Mouse (Mus musculus): ENCODE data around the gene Adi1. TPM values are rescaled to one million over a fixed set of nuclear protein-coding genes. Genes with fewer than 3 reads are reported as not detected.
A peak's percentile ranks its signal among the peaks of the same experiment; 100 is the strongest.

Adi1 gene
- total RNA-seq, 1 experiment from 2014 or later, result 45.0 TPM

GRCm38 (mm10) chr12:28717066-28717465, 42.0 kb downstream of the Adi1 start:
- ATAC-seq (replicated peaks in 1 of 2; ENCODE audit: insufficient read depth in 1 of 2, low FRiP score in 2 of 2, low TSS enrichment in 1 of 2, low read depth in 1 of 2, poor library complexity in 2 of 2, severe bottlenecking in 2 of 2), result no peak

- ATAC-seq (replicated peaks in 1 of 2; ENCODE audit: insufficient read depth in 1 of 2, low FRiP score in 2 of 2, low TSS enrichment in 1 of 2, low read depth in 1 of 2, poor library complexity in 2 of 2, severe bottlenecking in 2 of 2), result no peak
These were observed 43.1 kb downstream of the Adi1 start for GRCm38 (mm10) chr12:28718106-28718505.

GRCm38 (mm10) chr12:28724366-28724765, 49.3 kb downstream of the Adi1 start:
- ATAC-seq (replicated peaks in 1 of 2; ENCODE audit: insufficient read depth in 1 of 2, low FRiP score in 2 of 2, low TSS enrichment in 1 of 2, low read depth in 1 of 2, poor library complexity in 2 of 2, severe bottlenecking in 2 of 2), result no peak

GRCm38 (mm10) chr12:28726204-28726603, 51.2 kb downstream of the Adi1 start:
- no peak for ATAC-seq (replicated peaks in 1 of 2; ENCODE audit: insufficient read depth in 1 of 2, low FRiP score in 2 of 2, low TSS enrichment in 1 of 2, low read depth in 1 of 2, poor library complexity in 2 of 2, severe bottlenecking in 2 of 2)

- ATAC-seq (replicated peaks in 1 of 2; ENCODE audit: insufficient read depth in 1 of 2, low FRiP score in 2 of 2, low TSS enrichment in 1 of 2, low read depth in 1 of 2, poor library complexity in 2 of 2, severe bottlenecking in 2 of 2), result 0 out of 4 replicates have a peak, but pooled peaks of 1 of the 2 experiments have one; percentile 32
These were observed 52.0 kb downstream of the Adi1 start for GRCm38 (mm10) chr12:28727061-28727460.

Other genes with a start within 250 kb of the Adi1 start
- gene Dcdc2c, start 122.8 kb upstream of the Adi1 start, total RNA-seq (2017), result not detected in 2 replicates
- gene Allc, start 92.7 kb upstream of the Adi1 start, total RNA-seq (2017), result not detected in 2 replicates
- gene Colec11, start 51.9 kb upstream of the Adi1 start, total RNA-seq (2017), result not detected in 2 replicates
- gene Rps7, start 39.3 kb upstream of the Adi1 start, total RNA-seq (2017), result 4,313 and 6,295 TPM in 2 replicates
- gene Rnaseh1, start 25.6 kb upstream of the Adi1 start, total RNA-seq (2017), result 25.5 and 26.0 TPM in 2 replicates
- 51.4 and 57.8 TPM in 2 replicates for gene Trappc12, start 75.2 kb downstream of the Adi1 start, total RNA-seq (2017)
- 18.7 and 25.6 TPM in 2 replicates for gene Eipr1, start 76.6 kb downstream of the Adi1 start, total RNA-seq (2017)

Measured in hematopoietic stem cell, adult 5-6 weeks (primary cell).